In genomic region chr12:70868190-70868987, GRCm38 (mm10) we compare ENCODE assay signal across 11 mouse cellular contexts. TPM values are rescaled to one million over a fixed set of nuclear protein-coding genes. Genes with fewer than 3 reads are reported as not detected.
A peak's percentile ranks its signal among the peaks of the same experiment; 100 is the strongest.
DNase-seq lines count a peak whose midpoint lies in the region; ATAC-seq lines count a peak whose summit lies in the region.
"Had no signal": no experiment of that assay in that cellular context is flagged by ENCODE, and none has a peak within 500 bp of the region (broad histone marks: within the 10 kb centered on the region; RNA-seq: fewer than 3 reads in every experiment).

No protein-coding gene starts in this region.

- 0 out of 2 replicates have a peak, but pooled peaks have one; percentile 33 for ATAC-seq in heart, embryonic 15.5 days (replicated peaks; ENCODE audit: insufficient number of reproducible peaks, insufficient read depth, low FRiP score, low read depth)
- no peak for ATAC-seq in neural tube, embryonic 13.5 days (ENCODE audit: low read depth)
- no peak for ATAC-seq in neural tube, embryonic 15.5 days (ENCODE audit: low FRiP score)
- ATAC-seq in intestine, embryonic 16.5 days: no peak
- no peak for ATAC-seq in monocyte, adult 5-6 weeks (replicated peaks; ENCODE audit: insufficient number of reproducible peaks, low FRiP score, low TSS enrichment, poor library complexity, severe bottlenecking)

- peak overlapping the region; percentile 60 for H3K27ac ChIP-seq in heart, embryonic 15.5 days
- peak overlapping the region; percentile 46; the same call in 1 of the 2 replicates for H3K27ac ChIP-seq in neural tube, embryonic 13.5 days (replicated peaks)
- no peak overlapping the region for H3K27ac ChIP-seq in neural tube, embryonic 15.5 days (replicated peaks)
- H3K27ac ChIP-seq in intestine, embryonic 16.5 days (ENCODE audit: low read length): 0 out of 2 replicates have a peak overlapping the region, but pooled peaks have one; percentile 12
- H3K27ac ChIP-seq: macrophage had no signal

- no peak for DNase-seq in heart, adult 9 months (ENCODE audit: low spot score in 2 of 2)
- peak; percentile 33 for DNase-seq in testis, postnatal 14 days (ENCODE audit: low spot score)
- DNase-seq: cerebellum, postnatal 10 days; kidney, postnatal 4 days; thymus, adult 2 months had no signal

- 57% methylated on average over 7 of the region's 7 CpGs for WGBS in heart, embryonic 15.5 days
- 48% methylated on average over 7 of the region's 7 CpGs for WGBS in neural tube, embryonic 13.5 days
- 51% methylated on average over 7 of the region's 7 CpGs for WGBS in neural tube, embryonic 15.5 days
- 43% methylated on average over 7 of the region's 7 CpGs for WGBS in intestine, embryonic 16.5 days

- H3K4me2 ChIP-seq in heart, embryonic 15.5 days: no peak overlapping the region
- no peak overlapping the region for H3K4me2 ChIP-seq in neural tube, embryonic 13.5 days
- no peak overlapping the region for H3K4me2 ChIP-seq in neural tube, embryonic 15.5 days
- no peak overlapping the region for H3K4me2 ChIP-seq in intestine, embryonic 16.5 days (ENCODE audit: low read depth, low read length)

- H3K27me3 ChIP-seq in heart, embryonic 15.5 days: no peaks in the 10 kb centered on the region
- H3K27me3 ChIP-seq in neural tube, embryonic 13.5 days: no peaks in the 10 kb centered on the region
- H3K27me3 ChIP-seq in neural tube, embryonic 15.5 days (replicated peaks): no peaks in the 10 kb centered on the region
- H3K27me3 ChIP-seq in intestine, embryonic 16.5 days (replicated peaks; ENCODE audit: control insufficient read depth, insufficient read depth, low read length): no peaks in the 10 kb centered on the region

- peaks cover 35% of the 10 kb centered on the region for H3K4me1 ChIP-seq in heart, embryonic 15.5 days (replicated peaks)
- H3K4me1 ChIP-seq in neural tube, embryonic 13.5 days (replicated peaks): peaks cover 37% of the 10 kb centered on the region
- H3K4me1 ChIP-seq in neural tube, embryonic 15.5 days: peaks cover 10% of the 10 kb centered on the region
- H3K4me1 ChIP-seq in intestine, embryonic 16.5 days (ENCODE audit: control insufficient read depth, insufficient read depth, low read length): no peaks in the 10 kb centered on the region

- H3K36me3 ChIP-seq in heart, embryonic 15.5 days: peaks cover 11% of the 10 kb centered on the region
- no peaks in the 10 kb centered on the region for H3K36me3 ChIP-seq in neural tube, embryonic 13.5 days
- H3K36me3 ChIP-seq in neural tube, embryonic 15.5 days: no peaks in the 10 kb centered on the region
- no peaks in the 10 kb centered on the region for H3K36me3 ChIP-seq in intestine, embryonic 16.5 days (ENCODE audit: control insufficient read depth, insufficient read depth, low read length)

- H3K4me3 ChIP-seq in heart, embryonic 15.5 days: no peak overlapping the region
- no peak overlapping the region for H3K4me3 ChIP-seq in neural tube, embryonic 13.5 days
- H3K4me3 ChIP-seq in neural tube, embryonic 15.5 days (replicated peaks): no peak overlapping the region
- H3K4me3 ChIP-seq in intestine, embryonic 16.5 days (ENCODE audit: low read length): no peak overlapping the region

- no peaks in the 10 kb centered on the region for H3K9me3 ChIP-seq in heart, embryonic 15.5 days (replicated peaks)
- no peaks in the 10 kb centered on the region for H3K9me3 ChIP-seq in neural tube, embryonic 13.5 days
- H3K9me3 ChIP-seq in neural tube, embryonic 15.5 days (replicated peaks): no peaks in the 10 kb centered on the region
- H3K9me3 ChIP-seq in intestine, embryonic 16.5 days (ENCODE audit: control insufficient read depth, low read length): no peaks in the 10 kb centered on the region

- H3K9ac ChIP-seq in heart, embryonic 15.5 days: no peak overlapping the region
- no peak overlapping the region for H3K9ac ChIP-seq in neural tube, embryonic 13.5 days
- no peak overlapping the region for H3K9ac ChIP-seq in neural tube, embryonic 15.5 days (replicated peaks)
- no peak overlapping the region for H3K9ac ChIP-seq in intestine, embryonic 16.5 days (ENCODE audit: low read depth, low read length)

RNA-seq across cellular contexts. Expression of gene Frmd6, which starts 43.1 kb away (rescaled TPM):
- 23.0 and 26.0 TPM in 2 replicates for polyA plus RNA-seq in heart, embryonic 15.5 days (2015; fragmentation: Nextera tagmentation; extraction: Ambion mirVana)
- 12.7 and 15.6 TPM in 2 replicates for polyA plus RNA-seq in neural tube, embryonic 13.5 days (2015; fragmentation: Nextera tagmentation; extraction: Ambion mirVana)
- 9.3 and 13.3 TPM in 2 replicates for polyA plus RNA-seq in neural tube, embryonic 15.5 days (2015; fragmentation: Nextera tagmentation; extraction: Ambion mirVana)
- 11.1 and 11.2 TPM in 2 replicates for polyA plus RNA-seq in intestine, embryonic 16.5 days (2015; fragmentation: Nextera tagmentation; extraction: Ambion mirVana)
- 1.8 to 6.5 TPM (median 5.8 TPM) in 3 replicates for total RNA-seq in monocyte, adult 5-6 weeks (2017)
